Mouse (Mus musculus): ENCODE measurements at regions not wholly inside any gene's neighbourhood (a gene's known extent, or its start where the extent isn't known, plus 50 kb on each side); places are given as distances from the start of the nearest gene placed in this dataset.
A peak's percentile ranks its signal among the peaks of the same experiment; 100 is the strongest.

DNA sequence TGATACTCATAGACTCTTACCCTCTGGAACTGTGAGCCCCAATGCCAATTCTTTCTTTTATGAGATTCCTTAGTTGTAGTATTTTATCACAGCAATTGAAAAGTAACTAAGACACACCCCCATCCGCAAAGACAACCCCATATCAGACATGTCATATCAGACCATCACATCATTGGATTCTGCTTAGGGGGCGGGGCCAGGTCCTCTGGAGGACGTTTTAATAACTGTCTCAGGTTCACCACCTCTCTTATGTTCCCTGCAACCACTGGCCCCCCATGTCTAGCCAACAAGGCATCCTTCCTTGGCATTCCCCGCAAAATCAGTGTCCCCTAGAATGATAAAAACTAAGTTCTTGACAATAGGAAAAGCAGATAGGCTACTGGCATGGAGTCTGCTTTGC, 185.9 kb upstream of the Zdhhc25 start:
- no peaks in the 10 kb centered on the region for H3K36me3 ChIP-seq (replicated peaks; ENCODE audit: low read length)
- H3K9me3 ChIP-seq, result peaks cover 68% of the 10 kb centered on the region
- no peak for TF ChIP-seq FLI1 (IDR thresholded peaks at IDR 0.05; ENCODE audit: low read length)
- no peak for TF ChIP-seq GATA1 (IDR thresholded peaks at IDR 0.05; ENCODE audit: borderline replicate concordance, low read length)
- no peaks in the 10 kb centered on the region for H3K27me3 ChIP-seq (replicated peaks)
- H3K4me3 ChIP-seq (replicated peaks), result peak overlapping the region; percentile 40
- no peaks in the 10 kb centered on the region for H3K4me1 ChIP-seq

DNA sequence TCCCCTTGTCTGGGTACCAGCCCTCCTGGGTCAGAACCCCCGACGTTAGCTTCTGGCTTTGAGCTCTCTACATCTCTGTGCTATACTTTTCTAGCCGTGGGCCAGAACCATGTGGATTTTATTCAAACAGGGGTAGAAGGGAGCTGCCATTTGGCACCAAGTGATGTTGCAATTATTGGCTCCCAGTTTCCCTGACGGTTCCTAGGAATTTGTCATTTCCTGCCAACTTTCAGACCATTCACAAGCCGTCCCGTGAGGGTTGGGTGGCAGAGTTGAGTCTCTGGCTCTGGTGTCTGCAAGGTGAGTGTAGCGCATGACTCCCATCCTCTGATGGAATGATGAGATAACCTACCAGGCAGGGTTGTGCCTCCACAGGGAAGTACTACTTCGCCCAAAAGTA, 181.2 kb upstream of the Zdhhc25 start:
- H3K36me3 ChIP-seq (replicated peaks; ENCODE audit: low read length), result no peaks in the 10 kb centered on the region
- no peaks in the 10 kb centered on the region for H3K27me3 ChIP-seq (replicated peaks)
- TF ChIP-seq FLI1 (IDR thresholded peaks at IDR 0.05; ENCODE audit: low read length) (no peak), GATA1 (IDR thresholded peaks at IDR 0.05; ENCODE audit: borderline replicate concordance, low read length) (no peak)
- peaks cover 59% of the 10 kb centered on the region for H3K9me3 ChIP-seq
- no peaks in the 10 kb centered on the region for H3K4me1 ChIP-seq
- H3K4me3 ChIP-seq (replicated peaks), result no peak overlapping the region

DNA sequence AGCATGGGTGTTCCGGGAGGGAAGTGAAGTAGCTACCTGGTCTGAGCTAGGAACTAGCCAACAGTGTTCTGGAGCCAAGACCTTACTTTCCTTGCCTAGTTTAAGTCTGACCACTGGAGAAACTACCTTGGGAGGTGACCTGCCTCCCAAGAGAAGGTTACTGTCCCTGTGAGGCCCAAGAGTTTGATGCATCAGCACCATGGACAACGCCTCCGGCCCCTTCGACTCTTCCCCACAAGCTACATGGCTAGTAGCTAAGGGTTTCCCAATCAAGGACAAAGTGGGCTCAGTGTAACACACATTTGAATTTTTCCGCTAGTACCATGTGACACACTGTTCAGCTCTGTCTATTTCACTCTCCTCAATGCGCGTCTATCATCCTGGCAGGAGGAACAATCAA, 171.7 kb upstream of the Zdhhc25 start:
- Histone ChIP-seq H3K4me1 (no peaks in the 10 kb centered on the region), H3K27me3 (replicated peaks) (no peaks in the 10 kb centered on the region), H3K36me3 (replicated peaks; ENCODE audit: low read length) (no peaks in the 10 kb centered on the region), H3K4me3 (replicated peaks) (no peak overlapping the region), H3K9me3 (peaks cover 44% of the 10 kb centered on the region)
- TF ChIP-seq GATA1 (IDR thresholded peaks at IDR 0.05; ENCODE audit: borderline replicate concordance, low read length), result no peak
- TF ChIP-seq FLI1 (IDR thresholded peaks at IDR 0.05; ENCODE audit: low read length), result no peak

DNA sequence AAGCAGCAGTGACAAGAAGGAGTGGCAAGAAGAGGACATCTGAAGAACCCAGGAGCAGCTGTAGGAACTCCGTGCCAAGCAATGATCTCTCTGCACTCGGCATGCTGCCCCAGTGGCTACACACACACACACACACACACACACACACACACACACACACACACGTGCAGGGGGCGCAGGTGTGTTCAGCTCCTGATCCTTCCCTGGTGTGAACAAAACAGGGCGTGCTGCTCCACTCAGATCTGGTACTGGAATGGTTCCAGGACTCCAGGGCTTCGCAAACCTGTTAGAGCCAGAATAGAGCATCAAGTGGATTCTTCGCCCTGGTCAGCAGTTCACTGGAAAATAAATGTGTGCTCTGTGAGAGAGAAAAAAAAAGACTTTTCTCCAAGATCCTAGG, 169.2 kb upstream of the Zdhhc25 start:
- Histone ChIP-seq H3K27me3 (replicated peaks) (no peaks in the 10 kb centered on the region), H3K9me3 (peaks cover 45% of the 10 kb centered on the region), H3K4me1 (no peaks in the 10 kb centered on the region), H3K36me3 (replicated peaks; ENCODE audit: low read length) (no peaks in the 10 kb centered on the region), H3K4me3 (replicated peaks) (no peak overlapping the region)
- no peak for TF ChIP-seq GATA1 (IDR thresholded peaks at IDR 0.05; ENCODE audit: borderline replicate concordance, low read length)
- no peak for TF ChIP-seq FLI1 (IDR thresholded peaks at IDR 0.05; ENCODE audit: low read length)

DNA sequence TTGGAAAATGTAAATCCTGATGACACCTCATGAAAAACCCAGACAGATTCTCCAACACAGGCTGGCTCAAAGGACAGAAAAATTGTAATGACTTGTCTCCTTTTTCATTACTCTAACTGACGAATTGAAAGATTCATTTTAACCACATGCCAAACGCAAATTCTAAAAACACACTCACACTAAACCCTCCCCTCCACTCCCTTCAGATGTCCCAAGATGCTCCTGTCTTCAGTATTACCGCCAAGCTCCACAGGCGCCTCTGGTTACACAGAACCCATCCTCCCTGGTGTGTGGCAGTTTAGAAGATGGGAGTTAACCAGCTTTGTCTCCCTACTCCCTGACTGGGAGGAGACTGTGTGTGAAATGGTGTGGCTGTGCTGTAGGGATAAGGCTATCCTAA, 151.8 kb upstream of the Zdhhc25 start:
- peaks cover 25% of the 10 kb centered on the region for H3K9me3 ChIP-seq
- H3K27me3 ChIP-seq (replicated peaks), result no peaks in the 10 kb centered on the region
- TF ChIP-seq FLI1 (IDR thresholded peaks at IDR 0.05; ENCODE audit: low read length), result no peak
- no peak for TF ChIP-seq GATA1 (IDR thresholded peaks at IDR 0.05; ENCODE audit: borderline replicate concordance, low read length)

DNA sequence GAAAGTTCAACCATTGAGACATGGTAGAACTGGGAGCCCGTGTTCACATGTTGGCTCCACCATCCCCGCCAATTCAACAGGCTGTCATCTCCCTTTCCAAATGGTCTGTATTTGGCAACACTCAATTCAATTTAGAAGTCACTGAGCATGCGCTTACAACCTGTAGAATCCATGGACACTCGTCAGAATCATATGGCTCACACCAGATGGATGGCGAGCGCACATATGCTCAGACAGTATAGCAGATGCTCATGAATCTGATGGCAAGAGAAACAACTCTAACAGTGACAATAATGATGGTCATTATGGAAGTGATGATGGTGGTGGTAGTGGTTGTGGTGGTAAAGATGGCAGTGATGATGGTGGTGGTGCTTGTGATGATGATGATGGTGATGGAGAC, 148.9 kb upstream of the Zdhhc25 start:
- no peaks in the 10 kb centered on the region for H3K27me3 ChIP-seq (replicated peaks)
- TF ChIP-seq GATA1 (IDR thresholded peaks at IDR 0.05; ENCODE audit: borderline replicate concordance, low read length) (no peak), FLI1 (IDR thresholded peaks at IDR 0.05; ENCODE audit: low read length) (no peak)
- H3K4me3 ChIP-seq (replicated peaks), result peak overlapping the region; percentile 48
- no peaks in the 10 kb centered on the region for H3K4me1 ChIP-seq
- H3K36me3 ChIP-seq (replicated peaks; ENCODE audit: low read length), result no peaks in the 10 kb centered on the region
- peaks cover 33% of the 10 kb centered on the region for H3K9me3 ChIP-seq

More for the DNA sequence above, 151.8 kb upstream of the Zdhhc25 start:
- H3K4me3 ChIP-seq (replicated peaks), result no peak overlapping the region
- H3K4me1 ChIP-seq, result no peaks in the 10 kb centered on the region
- no peaks in the 10 kb centered on the region for H3K36me3 ChIP-seq (replicated peaks; ENCODE audit: low read length)

DNA sequence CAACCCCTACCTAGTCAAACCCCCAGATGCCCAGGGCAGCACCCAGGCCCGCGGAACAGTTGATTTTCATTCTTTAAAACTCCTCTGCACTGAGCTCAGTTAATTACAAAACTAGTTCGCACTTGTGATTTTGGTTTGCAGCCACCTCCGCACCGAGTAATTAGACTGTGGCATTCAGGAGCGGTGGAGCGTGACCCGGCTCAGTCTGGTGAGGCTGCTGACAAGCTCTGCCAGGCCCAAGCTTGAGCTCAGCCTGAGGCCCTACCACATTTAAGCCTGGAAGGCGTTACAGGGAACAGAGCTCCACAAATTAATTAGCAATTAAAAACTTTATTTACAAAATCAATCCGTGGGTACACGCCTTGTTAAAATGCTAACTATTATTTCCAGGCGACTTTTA, 132.0 kb upstream of the Zdhhc25 start:
- Histone ChIP-seq H3K9me3 (peaks cover 9% of the 10 kb centered on the region; the same call in 1 of the 2 replicates), H3K4me1 (no peaks in the 10 kb centered on the region), H3K27me3 (replicated peaks) (no peaks in the 10 kb centered on the region), H3K4me3 (replicated peaks) (no peak overlapping the region), H3K36me3 (replicated peaks; ENCODE audit: low read length) (no peaks in the 10 kb centered on the region)
- no peak for TF ChIP-seq FLI1 (IDR thresholded peaks at IDR 0.05; ENCODE audit: low read length)
- no peak for TF ChIP-seq GATA1 (IDR thresholded peaks at IDR 0.05; ENCODE audit: borderline replicate concordance, low read length)

DNA sequence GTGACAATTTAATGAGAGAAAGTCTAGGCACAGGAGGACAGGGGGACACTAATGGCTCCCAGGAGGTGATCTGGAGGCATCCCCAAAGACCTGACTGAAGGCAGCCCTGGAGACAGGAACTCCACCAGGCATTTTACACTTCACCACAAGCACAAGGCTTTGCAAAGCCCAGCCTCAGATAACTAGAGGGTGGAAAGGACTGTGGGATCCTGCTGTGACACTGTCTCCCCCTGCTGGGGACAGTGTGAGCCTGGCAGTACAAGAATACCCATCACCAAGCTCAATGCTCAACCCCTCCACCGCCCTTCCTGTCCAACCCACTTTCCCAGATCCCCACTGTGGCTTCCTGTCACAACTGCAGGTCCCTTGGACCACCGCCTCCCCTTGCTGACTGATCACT, 131.3 kb upstream of the Zdhhc25 start:
- Histone ChIP-seq H3K27me3 (replicated peaks) (no peaks in the 10 kb centered on the region), H3K9me3 (peaks cover 9% of the 10 kb centered on the region; the same call in 1 of the 2 replicates), H3K36me3 (replicated peaks; ENCODE audit: low read length) (no peaks in the 10 kb centered on the region), H3K4me1 (no peaks in the 10 kb centered on the region), H3K4me3 (replicated peaks) (no peak overlapping the region)
- TF ChIP-seq FLI1 (IDR thresholded peaks at IDR 0.05; ENCODE audit: low read length), result no peak
- no peak for TF ChIP-seq GATA1 (IDR thresholded peaks at IDR 0.05; ENCODE audit: borderline replicate concordance, low read length)

DNA sequence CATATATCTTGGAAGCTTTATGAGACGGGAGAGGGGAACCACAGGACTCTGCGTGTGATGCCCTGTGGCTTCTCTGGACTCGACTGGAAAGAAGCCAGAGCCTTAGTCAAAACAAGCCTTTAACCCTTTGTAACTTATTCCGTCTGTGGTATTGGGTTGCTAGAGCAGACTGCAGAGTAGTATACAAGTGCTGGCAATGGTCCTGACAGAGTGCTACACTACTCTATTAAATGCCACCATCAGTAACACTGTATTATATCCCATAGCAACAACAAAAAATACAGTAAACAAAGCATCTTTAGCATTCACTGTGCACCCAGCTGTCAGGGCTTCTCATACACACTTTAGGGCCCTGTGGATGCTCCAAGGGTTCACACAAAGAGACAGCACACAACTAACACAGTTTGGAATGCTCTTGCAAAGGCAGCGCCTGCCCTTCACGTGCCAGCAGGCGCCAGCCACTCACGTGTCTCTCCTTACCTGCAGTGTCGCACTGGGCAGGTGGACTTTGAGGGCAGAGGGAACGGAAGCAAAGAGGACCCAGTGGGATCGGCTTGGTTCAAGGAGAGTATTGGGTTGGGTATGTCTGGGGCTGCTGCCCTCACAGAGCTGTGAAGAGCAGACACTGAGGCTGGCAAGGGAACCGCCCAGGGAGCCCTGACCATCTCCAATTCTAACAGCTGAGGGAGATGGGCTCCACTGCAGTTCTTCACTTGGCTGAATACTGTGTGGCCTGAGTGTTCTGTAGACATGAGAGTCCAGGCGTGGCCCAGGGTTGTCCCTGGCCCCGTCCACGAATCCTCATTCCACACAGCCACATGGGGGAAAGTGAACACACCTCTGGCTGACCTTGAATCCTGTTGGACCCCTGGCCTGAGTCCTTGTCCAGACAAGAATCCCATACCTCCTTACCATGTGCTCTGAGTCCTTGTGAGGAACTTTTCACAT, 130.3 kb upstream of the Zdhhc25 start:
- Histone ChIP-seq H3K9me3 (peaks cover 9% of the 10 kb centered on the region; the same call in 1 of the 2 replicates), H3K27me3 (replicated peaks) (no peaks in the 10 kb centered on the region), H3K4me1 (no peaks in the 10 kb centered on the region), H3K4me3 (replicated peaks) (no peak overlapping the region), H3K36me3 (replicated peaks; ENCODE audit: low read length) (no peaks in the 10 kb centered on the region)
- TF ChIP-seq GATA1 (IDR thresholded peaks at IDR 0.05; ENCODE audit: borderline replicate concordance, low read length) (no peak), FLI1 (IDR thresholded peaks at IDR 0.05; ENCODE audit: low read length) (no peak)

DNA sequence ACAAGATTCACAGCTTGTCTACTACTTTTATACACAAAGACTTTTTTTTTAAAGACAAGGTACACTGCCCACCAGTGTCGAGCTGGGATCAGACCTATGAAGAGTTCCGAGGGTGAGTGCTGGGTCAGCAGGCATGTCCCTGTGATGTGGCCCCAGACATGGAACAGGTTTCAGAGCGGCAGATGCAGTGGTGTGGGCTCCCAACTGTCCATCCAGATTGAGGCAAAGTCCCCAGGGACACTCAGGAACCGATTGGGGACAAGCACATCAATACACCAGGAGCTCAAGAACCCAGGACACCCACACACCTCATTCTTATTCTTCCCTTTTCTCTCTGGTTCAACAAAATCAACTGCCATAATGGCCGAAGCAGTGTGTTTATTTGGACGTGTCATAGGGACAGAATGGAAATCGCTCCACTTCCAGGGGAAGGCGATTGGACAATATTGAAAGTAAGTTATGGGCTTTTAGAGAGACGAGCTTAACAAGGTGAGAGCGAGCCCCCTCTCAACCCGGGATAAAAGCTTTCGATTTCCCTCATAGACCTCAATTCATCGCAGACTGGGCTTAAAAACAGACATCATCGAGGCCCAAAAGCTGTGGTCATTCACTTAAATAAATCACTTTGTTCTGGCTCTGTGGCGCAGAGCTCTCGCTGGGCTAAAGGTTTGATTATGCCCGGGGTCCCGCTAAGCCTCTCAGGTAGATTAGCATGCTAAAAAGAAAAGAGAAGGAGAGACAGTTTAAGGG, 127.6 kb upstream of the Zdhhc25 start:
- Histone ChIP-seq H3K4me1 (no peaks in the 10 kb centered on the region), H3K27me3 (replicated peaks) (no peaks in the 10 kb centered on the region), H3K36me3 (replicated peaks; ENCODE audit: low read length) (no peaks in the 10 kb centered on the region), H3K4me3 (replicated peaks) (no peak overlapping the region), H3K9me3 (no peaks in the 10 kb centered on the region)
- TF ChIP-seq FLI1 (IDR thresholded peaks at IDR 0.05; ENCODE audit: low read length) (no peak), GATA1 (IDR thresholded peaks at IDR 0.05; ENCODE audit: borderline replicate concordance, low read length) (no peak)
